Mouse (Mus musculus): Measurements from ENCODE around the gene Cd44. TPM values are rescaled to one million over a fixed set of nuclear protein-coding genes. Genes with fewer than 3 reads are reported as not detected.

Gene Cd44
- polyA plus RNA-seq, 1 experiment = 0.15 TPM

- Histone ChIP-seq H3K4me1 (ENCODE audit: control insufficient read depth, insufficient read depth, low read length) (no peaks in the 10 kb centered on the region), H3K27me3 (ENCODE audit: control insufficient read depth, insufficient read depth, low read length) (no peaks in the 10 kb centered on the region), H3K36me3 (ENCODE audit: control insufficient read depth, insufficient read depth, low read length) (no peaks in the 10 kb centered on the region), H3K4me3 (ENCODE audit: control insufficient read depth, low read depth, low read length) (no peak overlapping the region), H3K27ac (ENCODE audit: control insufficient read depth, insufficient read depth, low read depth, low read length) (no peak overlapping the region)
- TF ChIP-seq CTCF (IDR thresholded peaks at IDR 0.05; ENCODE audit: control insufficient read depth, insufficient read depth, insufficient replicate concordance, low read depth, low read length) (no peak), POLR2A (IDR thresholded peaks at IDR 0.05; ENCODE audit: control insufficient read depth, low read depth, low read length) (no peak)
These were observed 37.4 kb downstream of the Cd44 start for GRCm38 (mm10) chr2:102864036-102864435.

- Histone ChIP-seq H3K4me1 (ENCODE audit: control insufficient read depth, insufficient read depth, low read length) (no peaks in the 10 kb centered on the region), H3K27ac (ENCODE audit: control insufficient read depth, insufficient read depth, low read depth, low read length) (no peak overlapping the region), H3K4me3 (ENCODE audit: control insufficient read depth, low read depth, low read length) (no peak overlapping the region), H3K36me3 (ENCODE audit: control insufficient read depth, insufficient read depth, low read length) (no peaks in the 10 kb centered on the region), H3K27me3 (ENCODE audit: control insufficient read depth, insufficient read depth, low read length) (no peaks in the 10 kb centered on the region)
- no peak for TF ChIP-seq CTCF (IDR thresholded peaks at IDR 0.05; ENCODE audit: control insufficient read depth, insufficient read depth, insufficient replicate concordance, low read depth, low read length)
- TF ChIP-seq POLR2A (IDR thresholded peaks at IDR 0.05; ENCODE audit: control insufficient read depth, low read depth, low read length) = no peak
These were observed 37.9 kb downstream of the Cd44 start for GRCm38 (mm10) chr2:102863583-102863982.

DNA sequence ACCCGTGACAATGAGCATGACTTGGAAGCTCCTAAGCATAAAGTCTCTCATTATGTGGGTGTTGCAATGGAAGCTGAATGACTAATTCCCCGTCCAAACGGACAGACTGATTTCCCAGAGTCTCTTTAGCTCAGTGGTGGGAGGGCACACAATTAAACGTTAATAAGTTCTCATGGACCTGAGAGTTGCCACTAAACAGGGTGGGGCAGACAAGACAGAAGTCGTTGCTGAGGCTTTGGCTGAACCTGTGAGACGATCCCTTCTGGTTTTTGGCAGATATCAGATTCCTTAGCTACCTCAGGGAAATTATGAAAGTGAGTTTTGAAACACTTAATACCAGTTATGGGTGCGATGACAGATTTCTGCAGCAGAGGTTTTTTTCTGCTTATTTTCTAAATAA, 38.8 kb downstream of the Cd44 start:
- no peaks in the 10 kb centered on the region for H3K4me1 ChIP-seq (ENCODE audit: control insufficient read depth, insufficient read depth, low read length)
- H3K27me3 ChIP-seq (ENCODE audit: control insufficient read depth, insufficient read depth, low read length) = no peaks in the 10 kb centered on the region
- no peak overlapping the region for H3K27ac ChIP-seq (ENCODE audit: control insufficient read depth, insufficient read depth, low read depth, low read length)
- no peak for TF ChIP-seq CTCF (IDR thresholded peaks at IDR 0.05; ENCODE audit: control insufficient read depth, insufficient read depth, insufficient replicate concordance, low read depth, low read length)
- TF ChIP-seq POLR2A (IDR thresholded peaks at IDR 0.05; ENCODE audit: control insufficient read depth, low read depth, low read length) = no peak
- H3K36me3 ChIP-seq (ENCODE audit: control insufficient read depth, insufficient read depth, low read length) = no peaks in the 10 kb centered on the region
- H3K4me3 ChIP-seq (ENCODE audit: control insufficient read depth, low read depth, low read length) = no peak overlapping the region

GRCm38 (mm10) chr2:102858271-102858670, 43.2 kb downstream of the Cd44 start:
- TF ChIP-seq POLR2A (IDR thresholded peaks at IDR 0.05; ENCODE audit: control insufficient read depth, low read depth, low read length) = no peak
- TF ChIP-seq CTCF (IDR thresholded peaks at IDR 0.05; ENCODE audit: control insufficient read depth, insufficient read depth, insufficient replicate concordance, low read depth, low read length) = no peak
- no peak overlapping the region for H3K27ac ChIP-seq (ENCODE audit: control insufficient read depth, insufficient read depth, low read depth, low read length)

GRCm38 (mm10) chr2:102853297-102853696, 48.2 kb downstream of the Cd44 start:
- H3K27ac ChIP-seq (ENCODE audit: control insufficient read depth, insufficient read depth, low read depth, low read length) = no peak overlapping the region
- no peak for TF ChIP-seq POLR2A (IDR thresholded peaks at IDR 0.05; ENCODE audit: control insufficient read depth, low read depth, low read length)
- no peak for TF ChIP-seq CTCF (IDR thresholded peaks at IDR 0.05; ENCODE audit: control insufficient read depth, insufficient read depth, insufficient replicate concordance, low read depth, low read length)
- H3K36me3 ChIP-seq (ENCODE audit: control insufficient read depth, insufficient read depth, low read length) = no peaks in the 10 kb centered on the region
- no peaks in the 10 kb centered on the region for H3K27me3 ChIP-seq (ENCODE audit: control insufficient read depth, insufficient read depth, low read length)
- no peaks in the 10 kb centered on the region for H3K4me1 ChIP-seq (ENCODE audit: control insufficient read depth, insufficient read depth, low read length)
- no peak overlapping the region for H3K4me3 ChIP-seq (ENCODE audit: control insufficient read depth, low read depth, low read length)

More at GRCm38 (mm10) chr2:102858271-102858670, 43.2 kb downstream of the Cd44 start:
- H3K4me1 ChIP-seq (ENCODE audit: control insufficient read depth, insufficient read depth, low read length) = no peaks in the 10 kb centered on the region
- no peaks in the 10 kb centered on the region for H3K27me3 ChIP-seq (ENCODE audit: control insufficient read depth, insufficient read depth, low read length)
- H3K36me3 ChIP-seq (ENCODE audit: control insufficient read depth, insufficient read depth, low read length) = no peaks in the 10 kb centered on the region
- no peak overlapping the region for H3K4me3 ChIP-seq (ENCODE audit: control insufficient read depth, low read depth, low read length)

- Histone ChIP-seq H3K27ac (ENCODE audit: control insufficient read depth, insufficient read depth, low read depth, low read length) (no peak overlapping the region), H3K4me1 (ENCODE audit: control insufficient read depth, insufficient read depth, low read length) (no peaks in the 10 kb centered on the region), H3K36me3 (ENCODE audit: control insufficient read depth, insufficient read depth, low read length) (no peaks in the 10 kb centered on the region), H3K27me3 (ENCODE audit: control insufficient read depth, insufficient read depth, low read length) (no peaks in the 10 kb centered on the region), H3K4me3 (ENCODE audit: control insufficient read depth, low read depth, low read length) (no peak overlapping the region)
- TF ChIP-seq POLR2A (IDR thresholded peaks at IDR 0.05; ENCODE audit: control insufficient read depth, low read depth, low read length) (no peak), CTCF (IDR thresholded peaks at IDR 0.05; ENCODE audit: control insufficient read depth, insufficient read depth, insufficient replicate concordance, low read depth, low read length) (no peak)
These were observed 49.5 kb downstream of the Cd44 start for GRCm38 (mm10) chr2:102851936-102852477.

DNA sequence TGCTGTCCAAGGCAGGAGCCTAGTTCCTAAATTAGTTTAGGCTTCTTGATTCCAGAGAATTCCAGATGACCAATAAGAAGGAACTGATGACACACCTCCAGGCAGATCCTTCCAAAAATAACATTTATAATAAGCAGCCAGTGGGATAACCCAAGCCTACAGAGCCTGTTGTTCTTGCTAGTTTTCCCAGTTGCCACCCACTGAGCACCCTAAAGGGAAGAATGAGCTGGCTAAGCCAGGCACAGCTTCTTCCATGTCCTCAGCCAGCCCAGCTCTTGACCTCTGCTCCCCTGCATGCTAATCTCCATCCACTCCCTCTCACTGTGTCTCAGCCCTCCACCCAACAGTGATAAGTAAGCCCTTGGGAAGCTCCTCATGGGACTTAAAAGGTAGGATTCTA, 51.4 kb downstream of the Cd44 start:
- TF ChIP-seq POLR2A (IDR thresholded peaks at IDR 0.05; ENCODE audit: control insufficient read depth, low read depth, low read length) (no peak), CTCF (IDR thresholded peaks at IDR 0.05; ENCODE audit: control insufficient read depth, insufficient read depth, insufficient replicate concordance, low read depth, low read length) (no peak)

More for the DNA sequence above, 51.4 kb downstream of the Cd44 start:
- Histone ChIP-seq H3K4me3 (ENCODE audit: control insufficient read depth, low read depth, low read length) (no peak overlapping the region), H3K36me3 (ENCODE audit: control insufficient read depth, insufficient read depth, low read length) (no peaks in the 10 kb centered on the region), H3K4me1 (ENCODE audit: control insufficient read depth, insufficient read depth, low read length) (no peaks in the 10 kb centered on the region), H3K27me3 (ENCODE audit: control insufficient read depth, insufficient read depth, low read length) (no peaks in the 10 kb centered on the region), H3K27ac (ENCODE audit: control insufficient read depth, insufficient read depth, low read depth, low read length) (no peak overlapping the region)
